Mouse (Mus musculus) regulatory T cell (primary cell): Measurements from ENCODE around the gene Methig1.
"Not testable (repeated sequence)": the region's sequence is repeated elsewhere in the genome, so short reads cannot be mapped to it uniquely, and the experiment has no call there.

Experiments used
- in situ Hi-C: fragments of 300-600 bp; cut with MboI, MseI; formaldehyde crosslinking; loops from one replicate; pipeline ENCODE4 v1.15.1; 2025; ENCODE audit warnings: high pct_unique_total_duplicates

Methig1 gene

GRCm38 (mm10) chr15:100391599-100391998, 38.6 kb downstream of the Methig1 start:
- in situ Hi-C loops = no loop called here

- in situ Hi-C loops = no loop called here
Observed at GRCm38 (mm10) chr15:100393016-100393415, 40.1 kb downstream of the Methig1 start.

GRCm38 (mm10) chr15:100395561-100395960, 42.6 kb downstream of the Methig1 start:
- in situ Hi-C loops = no loop called here

- in situ Hi-C loops = no loop called here
Observed at GRCm38 (mm10) chr15:100400592-100401250, 47.8 kb downstream of the Methig1 start.

- in situ Hi-C loops = no loop called here
Observed at GRCm38 (mm10) chr15:100401811-100402210, 48.9 kb downstream of the Methig1 start.

GRCm38 (mm10) chr15:100402347-100402746, 49.4 kb downstream of the Methig1 start:
- in situ Hi-C loops = no loop called here

GRCm38 (mm10) chr15:100402798-100403197, 49.8 kb downstream of the Methig1 start:
- in situ Hi-C loops = no loop called here

GRCm38 (mm10) chr15:100403318-100404000, 50.5 kb downstream of the Methig1 start:
- in situ Hi-C loops = no loop called here

GRCm38 (mm10) chr15:100406088-100406487, 53.1 kb downstream of the Methig1 start:
- in situ Hi-C loops = no loop called here

- in situ Hi-C loops = loop anchor here (5.0 kb wide), 1 partner anchor 41 kb away; no protein-coding TSS in a partner anchor
Observed at GRCm38 (mm10) chr15:100410918-100411672, 58.1 kb downstream of the Methig1 start.

- in situ Hi-C loops = loop anchor here (5.0 kb wide), 1 partner anchor 41 kb away; no protein-coding TSS in a partner anchor
Observed at GRCm38 (mm10) chr15:100411731-100412130, 58.8 kb downstream of the Methig1 start.

GRCm38 (mm10) chr15:100413306-100413705, 60.4 kb downstream of the Methig1 start:
- in situ Hi-C loops = loop anchor here (5.0 kb wide), 1 partner anchor 39 kb away; no protein-coding TSS in a partner anchor

GRCm38 (mm10) chr15:100414011-100414410, 61.1 kb downstream of the Methig1 start:
- in situ Hi-C loops = loop anchor here (5.0 kb wide), 1 partner anchor 38 kb away; no protein-coding TSS in a partner anchor

GRCm38 (mm10) chr15:100414942-100415341, 62.0 kb downstream of the Methig1 start:
- in situ Hi-C loops = loop anchor here (5.0 kb wide), 1 partner anchor 37 kb away; no protein-coding TSS in a partner anchor

- in situ Hi-C loops = no loop called here
Observed at GRCm38 (mm10) chr15:100415684-100416083, 62.7 kb downstream of the Methig1 start.

- in situ Hi-C loops = no loop called here
Observed at GRCm38 (mm10) chr15:100417854-100418450, 65.0 kb downstream of the Methig1 start.

GRCm38 (mm10) chr15:100419311-100419710, 66.4 kb downstream of the Methig1 start:
- in situ Hi-C loops = no loop called here

GRCm38 (mm10) chr15:100419901-100420745, 67.2 kb downstream of the Methig1 start:
- in situ Hi-C loops = no loop called here

GRCm38 (mm10) chr15:100421059-100421757, 68.3 kb downstream of the Methig1 start:
- in situ Hi-C loops = no loop called here

- in situ Hi-C loops = not testable (repeated sequence)
Observed at GRCm38 (mm10) chr15:100421758-100422197, 68.8 kb downstream of the Methig1 start, which contains the start of gene Gm5475. Gene Gm5475, plus strand, starts transcription at chr15:100422147.
